Mouse (Mus musculus) urinary bladder, adult 18-20 months (tissue): Measurements from ENCODE around the gene Dysf.

Experiments used
- DNase-seq, 2 experiments: peaks; one replicate each; pipeline ENCODE4 v3.0.0; 2022; ENCODE audit warnings: low spot score in 2 of 2, mixed read lengths in 2 of 2

Gene Dysf

DNA sequence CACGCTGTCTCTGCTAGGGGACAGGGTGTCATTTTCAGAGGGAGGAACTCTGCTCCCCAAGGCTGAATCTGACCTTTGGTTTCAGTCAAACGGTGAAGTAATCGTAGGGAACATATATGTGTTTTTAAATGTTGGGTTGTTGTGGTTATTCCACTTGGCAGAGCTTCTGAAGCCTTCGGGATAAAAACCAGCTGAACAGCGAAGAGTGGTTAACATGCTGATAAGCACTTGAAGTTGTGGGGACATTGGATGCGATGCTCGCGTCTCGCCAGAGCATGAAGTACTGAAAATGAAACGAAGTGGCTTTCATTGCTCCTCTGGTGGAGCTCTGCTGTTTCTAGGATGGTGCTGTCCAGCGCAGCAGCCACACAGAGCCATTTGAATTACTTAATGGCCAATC is 102.7 kb downstream of the Dysf start:
- DNase-seq: no peak

DNA sequence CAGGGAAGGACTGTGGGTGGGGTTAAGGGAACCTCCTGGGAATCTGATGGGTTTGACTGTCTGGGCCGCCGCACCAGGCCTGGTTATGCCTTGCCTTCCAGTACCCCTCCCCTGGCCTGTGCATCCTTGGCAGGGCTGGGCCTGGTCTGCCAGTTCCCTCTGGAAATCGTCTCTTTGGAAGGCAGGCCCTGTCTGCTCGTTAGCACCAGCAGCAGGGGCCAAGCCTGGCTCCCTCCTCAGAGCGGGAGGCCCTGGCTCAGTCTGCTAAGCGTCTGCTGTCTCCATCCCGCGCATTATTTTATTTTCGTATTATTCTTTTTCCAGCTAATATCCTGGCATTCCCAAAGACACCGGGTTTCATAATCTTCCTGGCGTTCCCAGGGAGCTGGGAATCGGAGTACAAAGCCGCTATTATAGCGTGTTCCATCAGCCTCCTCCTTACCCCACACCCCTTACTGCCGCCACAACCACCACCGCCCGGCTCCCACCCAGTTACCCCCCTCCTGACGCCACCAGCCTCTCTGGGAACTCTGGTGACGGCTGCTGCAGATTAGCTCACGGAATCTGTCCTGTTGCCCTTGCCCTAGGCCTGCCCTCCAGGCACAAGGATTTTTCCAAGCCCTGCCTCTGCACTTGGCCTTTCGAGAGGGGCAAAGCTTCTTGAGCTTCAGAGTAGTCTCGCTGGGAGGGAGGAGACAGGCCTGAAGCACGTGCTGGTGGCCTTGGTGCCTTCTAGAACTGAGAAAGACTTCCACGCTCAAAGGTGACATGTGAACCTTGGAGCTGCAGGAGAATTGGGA is 111.5 kb downstream of the Dysf start:
- DNase-seq: no peak

DNA sequence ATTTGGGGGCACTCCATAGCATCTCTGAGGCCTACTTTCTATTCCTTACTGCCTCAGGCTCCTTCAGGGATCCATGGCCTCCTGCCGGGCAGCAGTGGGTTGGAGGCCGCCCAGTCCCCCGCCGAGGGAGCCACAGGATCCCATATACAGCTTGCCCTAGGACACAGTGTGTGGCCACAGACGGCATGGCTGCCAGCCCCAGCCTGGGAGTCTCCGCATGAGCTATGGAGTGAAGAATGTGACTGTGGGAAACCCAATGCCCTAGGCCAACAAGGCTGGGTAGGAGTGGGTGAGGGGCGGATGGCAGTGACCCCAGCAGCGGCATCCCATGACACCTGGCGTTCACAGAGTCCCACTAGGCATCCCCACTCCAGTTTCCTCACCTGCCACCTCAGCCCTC is 116.2 kb downstream of the Dysf start:
- no peak for DNase-seq

DNA sequence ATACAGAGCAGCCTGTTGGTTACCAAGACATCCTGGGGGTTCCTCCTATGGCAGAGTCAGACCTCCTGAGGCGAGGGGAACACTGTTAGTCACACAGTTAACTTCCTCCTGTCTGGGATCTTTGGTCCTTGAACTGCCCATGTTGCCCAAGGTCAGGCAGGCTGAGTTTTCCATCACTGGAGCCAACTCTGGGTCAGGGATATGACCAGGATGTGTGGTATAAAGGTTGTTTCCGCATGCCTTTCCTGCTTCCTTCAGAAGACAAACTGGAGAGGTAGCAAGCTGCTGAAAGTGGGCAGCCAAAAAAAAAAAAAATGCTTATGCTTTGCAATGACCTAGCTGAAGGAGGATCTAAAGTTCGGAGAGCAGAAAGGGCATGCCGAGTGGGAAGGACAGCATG is 116.7 kb downstream of the Dysf start:
- DNase-seq: no peak

DNA sequence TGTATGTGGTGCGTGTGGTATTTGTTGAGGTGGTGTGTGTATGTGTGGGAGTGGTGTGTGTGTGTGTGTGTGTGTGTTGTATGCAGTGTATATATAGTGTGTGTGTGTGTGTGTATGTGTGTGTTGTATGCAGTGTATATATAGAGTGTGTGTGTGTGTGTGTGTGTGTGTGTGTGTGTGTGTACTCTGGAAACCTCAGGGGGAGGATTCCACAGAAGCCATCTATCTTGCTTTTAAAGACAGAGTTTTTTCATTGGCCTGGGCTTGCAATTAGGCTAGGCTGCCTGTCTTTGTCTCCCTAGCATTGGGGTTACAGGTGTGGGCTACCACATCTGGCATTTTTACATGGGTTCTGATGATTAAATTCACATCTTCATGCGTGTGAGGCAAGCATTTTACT is 119.8 kb downstream of the Dysf start:
- DNase-seq: no peak

DNA sequence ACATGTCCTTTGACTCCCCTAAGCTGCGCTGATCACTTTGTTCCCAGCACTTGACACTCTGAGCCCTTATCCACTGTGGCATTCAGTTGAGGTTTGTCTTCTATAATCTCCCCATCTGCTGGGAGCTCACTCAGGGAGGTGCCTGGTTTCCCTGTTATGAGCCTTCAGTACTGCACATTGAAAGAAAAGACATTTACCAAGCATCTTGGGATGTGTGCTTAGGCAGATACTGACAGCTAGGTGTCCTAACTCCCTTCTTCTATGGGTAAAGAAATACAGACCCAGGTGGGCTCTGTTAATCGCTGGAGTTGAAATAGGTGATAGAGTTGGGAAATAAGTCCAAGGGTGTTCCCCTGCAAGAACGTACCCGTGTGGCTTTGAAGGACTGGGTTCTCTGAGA is 122.5 kb downstream of the Dysf start:
- DNase-seq: no peak

DNA sequence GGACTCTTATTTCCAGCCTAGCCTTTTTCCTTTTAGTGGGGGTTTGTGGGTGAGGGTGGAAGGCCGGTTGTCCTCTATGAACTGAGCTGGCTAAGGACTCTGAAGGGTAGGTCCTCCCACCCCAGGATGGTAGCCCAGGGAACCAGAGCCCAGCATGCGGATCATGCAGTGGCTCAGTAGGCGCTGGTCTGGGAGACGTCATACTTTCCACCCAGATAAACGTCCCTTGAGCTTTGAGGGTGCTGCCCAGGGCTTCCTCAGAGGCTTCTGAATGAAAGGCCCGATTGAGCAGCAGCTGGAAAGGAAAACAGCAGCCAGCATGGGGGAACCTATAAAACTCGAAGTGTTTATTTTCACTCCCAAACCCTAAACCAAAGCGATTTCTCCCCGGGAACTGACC is 123.1 kb downstream of the Dysf start:
- DNase-seq: no peak

DNA sequence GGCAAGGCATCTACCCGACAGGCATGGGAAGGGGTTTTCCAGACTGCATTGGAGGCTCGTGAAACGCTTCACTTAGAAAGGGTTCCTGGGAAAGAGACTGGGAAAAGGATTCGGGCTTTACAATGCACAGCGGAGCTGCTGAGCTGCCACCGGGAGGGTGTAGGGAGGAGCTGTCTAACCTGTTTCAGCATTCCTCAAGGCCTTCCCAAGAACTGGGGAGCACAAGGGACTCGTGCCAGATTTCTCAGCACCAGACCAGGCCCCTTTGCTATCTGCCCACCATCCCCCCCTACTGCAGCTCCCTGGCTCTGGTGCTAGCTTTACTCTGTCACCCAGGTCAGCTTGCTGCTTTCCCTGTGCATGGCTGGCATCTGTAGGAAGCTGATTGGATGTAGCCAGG is 124.7 kb downstream of the Dysf start:
- no peak for DNase-seq

DNA sequence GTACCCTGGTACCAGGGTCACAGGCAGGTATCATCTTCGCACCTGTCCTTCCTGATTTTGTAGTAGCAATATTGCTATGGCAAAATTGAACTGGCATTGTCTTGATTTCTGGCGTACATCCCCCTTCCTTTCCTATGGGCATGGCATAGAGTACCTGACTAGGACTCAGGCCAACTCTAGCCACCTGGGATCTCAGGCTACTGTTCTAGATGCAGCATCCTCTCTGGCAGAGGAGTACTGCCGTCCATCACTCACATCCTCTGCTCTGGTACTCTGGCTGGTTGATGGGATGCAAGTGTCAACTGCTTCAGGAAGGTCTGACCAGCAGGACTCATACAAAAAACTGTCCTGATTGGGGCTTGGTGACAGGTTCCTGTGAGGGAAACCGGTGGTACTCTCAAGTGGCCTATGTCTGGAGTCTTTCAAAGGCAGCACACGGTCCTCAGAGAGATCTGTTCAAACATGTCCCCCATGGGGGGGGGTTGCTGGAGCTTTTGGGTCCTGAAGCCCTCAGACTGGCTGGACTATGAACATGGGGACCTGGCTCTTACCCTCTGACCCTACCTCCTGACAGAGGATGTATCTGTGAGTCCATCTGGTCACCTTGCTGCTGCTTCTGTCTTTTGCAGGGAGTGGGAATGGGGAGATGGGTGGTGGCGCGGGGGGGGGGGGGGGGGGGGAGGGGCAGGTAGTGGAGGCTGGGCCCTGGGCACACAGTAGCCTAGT is 125.8 kb downstream of the Dysf start:
- DNase-seq: no peak

DNA sequence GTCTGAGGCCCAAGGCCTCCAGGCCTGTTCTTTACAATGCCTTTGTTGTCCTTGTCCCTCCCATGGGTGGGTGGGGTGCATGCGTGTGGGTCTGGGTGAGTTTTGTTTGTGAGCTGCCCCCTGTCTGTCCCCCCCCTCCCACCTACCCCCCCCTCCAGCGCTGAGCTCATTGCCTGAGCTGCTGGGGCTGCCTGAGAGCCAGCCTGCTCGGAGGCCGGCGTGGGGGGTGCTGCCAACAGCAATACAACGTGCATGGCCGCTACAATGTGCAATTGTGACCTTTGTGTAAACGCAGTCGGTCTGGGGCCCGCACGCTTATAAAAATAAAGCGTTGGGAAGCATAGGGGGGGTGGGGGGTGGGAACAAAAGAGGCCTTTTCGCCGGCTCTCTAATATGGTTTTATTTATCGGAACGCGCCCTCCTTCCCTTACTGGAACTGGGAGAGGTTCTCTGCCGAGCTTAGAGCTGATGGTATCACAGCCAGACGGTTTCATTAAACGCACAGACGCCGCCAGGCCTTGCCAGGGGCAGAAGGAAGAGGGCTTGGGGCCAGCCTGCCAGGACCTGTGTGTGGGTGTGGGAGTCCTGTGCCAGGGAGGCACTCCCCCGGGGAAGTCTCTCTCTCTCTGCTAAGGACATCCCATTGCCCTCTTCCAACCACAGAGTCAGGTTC is 126.5 kb downstream of the Dysf start:
- DNase-seq: peak; percentile 15

DNA sequence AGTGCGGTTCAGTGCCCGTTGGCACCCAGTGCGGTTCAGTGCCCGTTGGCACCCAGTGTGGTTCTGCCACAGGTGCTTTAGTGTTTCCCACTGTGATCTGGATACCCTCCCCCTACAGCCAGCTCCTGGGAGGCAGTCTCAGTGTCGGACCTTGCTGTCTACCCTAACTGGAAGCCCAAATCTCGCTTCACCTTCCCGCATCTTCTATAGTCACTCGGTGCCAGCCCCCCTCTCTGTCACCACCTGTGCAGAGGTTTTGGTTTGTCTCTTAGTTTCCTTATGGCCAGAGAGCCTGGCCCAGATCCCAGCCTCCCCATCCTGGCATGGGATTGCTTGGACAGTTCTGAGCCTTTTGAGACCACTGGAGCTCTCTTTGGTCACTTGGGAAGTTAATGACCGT is 127.3 kb downstream of the Dysf start:
- DNase-seq: no peak

DNA sequence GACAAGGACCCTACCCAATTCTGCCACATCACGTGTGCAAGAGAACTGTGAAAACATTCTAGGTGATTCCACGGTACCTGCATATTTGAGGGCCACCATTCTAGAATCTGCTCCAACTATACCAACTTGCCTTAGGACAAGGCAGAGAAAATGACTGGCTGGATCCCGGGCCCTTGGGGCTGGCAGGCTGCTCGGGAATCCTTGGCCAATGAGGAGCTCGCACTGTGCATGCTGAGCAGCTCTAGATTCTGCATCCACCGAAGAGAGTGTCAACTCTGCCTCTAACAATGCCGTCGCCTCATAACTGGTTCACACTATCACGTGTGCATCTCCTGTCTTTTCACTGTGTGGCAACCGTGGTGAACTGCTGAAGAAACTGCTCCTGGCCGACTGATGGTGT is 128.0 kb downstream of the Dysf start:
- no peak for DNase-seq

DNA sequence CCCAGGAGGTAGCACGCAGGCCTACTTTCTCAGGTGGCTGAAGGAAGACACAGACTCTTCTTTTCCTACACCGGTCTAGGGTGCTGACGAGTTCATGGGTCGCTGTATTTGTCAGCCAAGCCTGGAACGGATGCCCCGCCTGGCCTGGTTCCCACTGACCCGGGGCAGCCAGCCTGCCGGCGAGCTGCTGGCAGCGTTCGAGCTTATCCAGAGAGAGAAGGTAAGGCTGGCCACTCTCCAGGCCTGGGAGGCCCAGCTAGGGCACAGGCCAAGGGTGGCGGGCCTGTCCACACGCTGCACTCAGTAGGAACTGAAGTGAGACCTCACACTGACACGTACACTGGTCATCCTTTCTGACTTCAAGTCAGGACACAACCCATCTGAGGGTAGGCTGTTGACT is 131.5 kb downstream of the Dysf start:
- no peak for DNase-seq

DNA sequence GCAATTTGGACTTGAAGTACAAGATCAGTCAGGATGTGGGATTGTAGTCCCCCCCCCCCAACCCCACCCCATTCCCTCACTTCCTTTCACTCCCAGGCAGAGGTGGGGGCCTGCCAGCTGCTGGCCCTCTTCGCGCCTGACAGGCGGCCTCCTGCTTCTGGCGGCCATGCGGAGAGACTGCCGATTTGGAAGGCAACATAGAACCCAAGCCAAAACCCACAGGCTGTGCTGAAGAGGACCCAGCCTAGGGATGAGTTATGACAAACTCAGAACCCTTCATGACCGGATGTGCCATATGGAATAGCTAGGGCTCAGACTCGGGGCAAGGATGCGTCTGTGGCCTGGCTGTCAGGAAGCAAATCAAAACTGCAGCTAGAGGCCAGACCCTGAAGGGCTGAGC is 134.1 kb downstream of the Dysf start:
- DNase-seq: no peak

DNA sequence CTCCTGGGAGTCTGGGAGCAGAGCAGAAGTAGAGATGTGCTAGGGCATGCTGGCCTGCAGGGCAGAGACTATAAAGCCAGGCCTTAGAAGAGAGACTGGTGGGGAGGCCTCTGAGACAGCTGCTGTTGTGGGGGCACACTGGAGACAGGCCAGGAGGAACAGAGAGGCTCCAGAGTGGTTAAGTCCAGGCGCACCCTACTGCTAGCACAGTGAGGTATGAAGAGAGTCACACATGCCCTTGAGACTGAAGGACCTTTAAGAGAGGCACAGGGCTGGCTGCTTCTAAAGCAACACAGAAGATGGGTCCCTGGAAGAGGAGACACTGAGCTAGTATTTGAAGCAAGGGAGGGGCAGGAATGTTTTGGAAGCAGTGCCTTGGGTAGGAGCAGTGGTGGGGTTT is 134.9 kb downstream of the Dysf start:
- no peak for DNase-seq

DNA sequence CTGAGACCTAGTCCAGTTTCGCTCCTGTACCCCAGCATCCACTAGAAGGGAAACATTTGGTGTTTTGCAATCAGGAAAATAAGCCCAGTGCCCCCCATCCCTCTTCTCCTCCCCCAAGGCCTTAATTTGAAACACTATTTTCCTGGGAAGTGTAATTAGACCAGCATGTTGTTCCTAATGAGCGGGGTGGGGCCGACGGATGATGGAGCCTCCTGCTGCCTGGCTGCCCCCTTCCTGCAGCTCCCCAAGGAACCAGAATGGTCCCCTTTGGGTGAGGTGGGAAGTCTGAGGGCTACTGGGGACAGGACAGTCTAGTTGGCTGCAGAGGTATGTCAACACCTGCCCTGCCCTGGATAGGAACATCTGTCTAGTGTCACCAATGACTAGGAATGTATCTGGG is 136.0 kb downstream of the Dysf start:
- no peak for DNase-seq

DNA sequence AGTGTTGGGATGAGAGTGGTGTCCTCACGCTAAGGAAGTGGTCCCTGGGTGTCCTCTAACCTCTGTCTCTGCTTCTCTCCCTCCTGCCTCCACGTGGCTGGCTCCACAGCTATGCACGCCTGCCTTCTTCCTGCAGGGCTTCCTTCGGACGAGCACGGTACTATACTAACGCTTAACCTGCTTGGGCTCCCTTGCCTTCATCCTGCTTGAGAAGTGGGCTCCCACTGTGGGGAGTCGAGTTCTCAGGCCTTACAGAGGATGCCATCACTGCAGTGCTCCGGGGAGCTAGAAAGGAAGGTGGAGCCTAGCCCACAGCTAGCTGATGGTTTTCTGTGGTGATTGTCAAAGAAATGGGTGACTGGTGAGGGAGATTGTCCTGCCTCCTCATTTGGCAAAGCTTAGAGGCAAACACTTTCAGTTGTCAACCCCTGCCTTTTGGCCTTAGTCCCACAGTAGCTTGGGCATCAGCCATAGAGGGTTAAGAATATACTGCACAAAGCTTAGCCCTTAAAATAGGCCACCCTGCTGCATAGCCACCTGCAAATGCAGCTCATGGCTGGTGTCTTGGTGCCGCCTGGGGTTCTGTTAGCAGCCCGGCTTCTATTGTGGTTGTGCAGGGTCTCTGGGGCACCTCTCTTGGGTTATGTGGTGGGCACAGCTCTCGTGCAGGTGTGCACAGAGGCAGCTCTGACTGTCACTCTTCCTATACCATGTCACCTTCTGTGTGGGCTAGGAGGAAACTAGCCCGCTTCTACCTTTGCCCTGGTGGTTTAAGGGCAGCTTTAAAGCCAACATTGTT is 139.0 kb downstream of the Dysf start:
- no peak for DNase-seq

DNA sequence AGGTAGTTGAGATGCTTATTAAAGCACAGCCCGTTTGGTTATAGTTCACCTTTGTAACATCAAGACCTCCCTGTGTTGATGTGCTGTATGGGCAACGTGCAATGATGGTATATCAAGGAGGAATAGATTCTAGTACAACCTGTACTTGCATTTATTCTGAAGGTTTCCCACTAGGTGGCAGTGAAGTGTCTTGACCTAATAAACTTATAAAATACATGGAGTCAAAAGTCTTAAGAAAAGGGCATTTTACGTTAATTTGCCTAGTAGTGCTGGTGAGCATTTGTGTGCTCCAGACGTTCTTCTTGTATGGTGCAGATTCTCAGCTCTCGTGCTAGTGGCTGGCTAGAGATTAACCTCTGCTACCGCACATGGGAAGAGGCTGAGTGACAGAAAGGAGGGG is 140.1 kb downstream of the Dysf start:
- no peak for DNase-seq

DNA sequence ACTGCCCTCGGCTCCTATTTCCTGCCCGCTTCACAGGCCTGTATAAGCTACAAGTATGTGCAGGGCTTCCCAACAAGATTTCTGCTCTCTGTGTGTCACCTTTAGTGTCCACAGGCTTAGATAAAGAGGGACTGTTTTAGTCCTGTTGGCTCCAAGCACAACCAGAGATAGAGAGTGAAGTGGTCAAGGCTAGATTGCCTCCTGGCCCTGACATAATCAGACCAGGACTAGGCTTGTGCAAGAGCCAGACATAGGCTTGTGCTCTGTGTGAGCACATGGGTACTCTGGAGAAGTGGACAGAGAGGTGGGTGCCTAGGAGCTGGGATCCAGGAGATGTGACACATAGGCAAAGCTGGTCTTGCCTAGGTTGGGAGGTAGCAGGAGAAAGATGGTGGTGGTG is 146.1 kb downstream of the Dysf start:
- DNase-seq: no peak

DNA sequence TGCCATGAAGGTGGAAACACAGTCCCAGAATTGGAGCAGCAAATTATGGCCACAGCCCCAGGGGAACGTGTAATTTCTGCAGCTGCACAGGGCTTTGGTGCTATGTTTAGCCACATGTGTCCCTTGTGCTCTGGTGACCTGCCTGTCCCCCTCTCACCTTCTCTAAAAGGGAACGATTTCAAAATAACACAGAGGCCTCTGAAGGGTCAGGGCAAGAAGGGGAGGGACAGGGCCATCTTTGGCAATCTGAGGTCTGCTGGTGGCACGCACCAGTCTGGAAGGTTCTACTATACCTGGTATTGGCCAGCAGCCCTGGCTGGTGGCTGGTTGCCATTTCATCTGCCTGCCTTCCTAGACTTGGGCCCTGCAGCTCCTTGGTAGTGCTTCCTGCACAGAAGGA is 147.4 kb downstream of the Dysf start:
- no peak for DNase-seq

DNA sequence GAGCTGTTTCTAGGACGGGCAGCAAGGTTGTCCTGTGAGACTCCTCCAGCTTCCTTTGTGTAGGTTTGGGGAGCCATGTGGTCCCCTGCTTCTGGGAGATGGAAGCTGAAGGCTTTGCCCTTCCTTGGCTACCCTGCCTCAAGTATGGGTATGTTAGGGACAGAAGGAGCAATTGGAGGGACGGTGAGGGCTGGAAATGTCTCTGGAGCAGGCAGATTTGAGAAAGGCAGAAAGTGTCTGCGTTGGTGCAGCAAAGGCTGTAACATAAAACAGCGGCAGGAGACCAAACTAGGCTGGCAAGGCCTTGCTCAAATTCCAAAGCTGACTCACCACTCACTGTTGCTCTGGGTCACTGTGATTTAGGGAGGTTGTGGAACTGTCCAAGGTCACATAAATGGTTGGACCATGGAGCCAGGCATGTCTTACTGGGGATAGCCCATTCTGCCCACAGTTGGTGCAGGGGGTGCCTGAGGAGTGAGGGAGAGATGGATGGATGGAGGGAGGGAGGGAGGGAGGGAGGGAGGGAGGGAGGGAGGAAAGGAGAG is 148.2 kb downstream of the Dysf start:
- DNase-seq: no peak

DNA sequence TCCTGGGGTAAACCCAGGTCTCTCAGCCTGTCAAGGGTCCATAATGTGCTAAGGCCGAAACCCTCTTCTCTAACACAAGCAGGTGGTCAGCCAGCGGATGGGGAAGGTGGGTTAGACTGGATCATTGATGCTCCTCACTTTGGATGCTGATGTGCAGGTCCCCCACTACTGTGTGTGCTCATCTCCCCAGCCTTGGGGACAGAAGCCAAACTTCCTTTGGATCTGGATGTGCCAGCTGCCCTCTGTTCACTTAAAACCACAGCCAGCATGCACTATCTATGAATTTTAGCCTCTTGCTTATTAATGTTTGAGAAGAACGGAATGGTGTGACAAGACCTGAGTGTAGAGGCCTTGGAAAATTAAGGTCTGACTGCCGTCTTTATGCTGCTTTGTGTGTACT is 150.7 kb downstream of the Dysf start:
- DNase-seq: no peak
